Mouse (Mus musculus): ENCODE data around the gene Ccdc9b.

Gene Ccdc9b

DNA sequence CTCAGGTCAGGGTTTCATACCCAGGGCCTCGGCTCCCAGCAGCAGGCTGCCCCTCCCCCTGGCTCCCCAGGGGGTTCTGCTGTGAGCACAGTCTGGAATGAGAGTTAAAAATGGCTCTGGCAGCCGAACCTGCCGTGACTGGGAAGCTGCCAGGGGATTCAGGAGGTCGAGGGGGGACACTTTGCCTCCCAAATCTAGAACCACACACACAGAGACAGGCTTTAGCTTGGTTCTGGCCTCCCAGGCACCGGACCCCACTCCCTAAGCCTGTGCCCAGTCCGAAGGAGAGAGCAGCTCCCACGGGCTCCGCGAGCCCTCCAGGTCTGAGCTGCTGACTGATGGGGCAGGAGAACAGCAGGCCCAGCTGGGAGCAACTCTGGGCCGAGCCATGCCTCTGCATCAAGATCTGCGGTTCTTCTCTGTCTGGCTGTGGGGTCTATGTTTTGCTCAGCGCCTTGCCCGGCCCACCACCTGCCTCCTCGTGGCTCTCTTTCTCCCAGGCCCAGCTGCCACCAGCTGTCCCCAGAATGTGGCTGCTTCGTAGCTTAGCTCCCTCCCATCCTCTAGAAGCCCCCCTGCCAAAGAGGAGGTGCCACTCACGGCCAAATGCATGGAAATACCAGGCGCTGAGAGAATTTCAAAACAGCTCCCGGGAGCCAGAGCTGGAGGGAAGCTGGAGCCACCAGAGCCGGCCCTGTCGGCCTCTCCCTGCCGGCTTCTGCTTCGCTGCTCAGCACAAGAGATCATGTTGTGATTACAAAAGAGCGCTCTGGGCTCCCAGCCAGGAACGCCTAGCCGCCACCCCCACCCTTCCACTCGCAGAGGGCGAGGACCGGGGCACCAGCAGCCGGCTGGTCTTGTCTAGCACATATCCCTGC lies at the start of gene Ccdc9b:
Ccdc9b (minus strand) TSS at position 756 of the 878 bp plus-strand sequence.
- no peak for DNase-seq (ENCODE audit: low read depth, low spot score)

DNA sequence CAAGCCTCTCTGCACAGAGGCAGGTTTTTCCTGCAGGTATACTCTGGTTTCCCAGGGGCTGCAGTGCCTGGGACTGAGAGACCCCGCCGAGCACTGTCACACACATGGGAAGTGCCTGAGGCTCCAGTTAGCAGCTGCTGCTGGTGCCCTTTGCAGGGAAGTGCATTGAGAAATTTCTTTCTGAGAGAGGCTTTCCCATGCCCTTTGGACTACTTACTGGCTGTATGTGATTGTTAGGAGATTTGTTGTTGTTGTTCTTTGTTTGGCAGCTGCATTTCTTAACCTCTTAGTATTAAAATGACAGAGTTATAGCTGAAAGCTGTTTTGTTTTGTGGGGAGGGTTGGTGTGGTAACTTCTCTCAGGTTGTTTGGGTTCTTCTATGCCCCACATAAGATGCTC lies 48.4 kb upstream of the Ccdc9b start:
- no peak for DNase-seq (ENCODE audit: low read depth, low spot score)

DNA sequence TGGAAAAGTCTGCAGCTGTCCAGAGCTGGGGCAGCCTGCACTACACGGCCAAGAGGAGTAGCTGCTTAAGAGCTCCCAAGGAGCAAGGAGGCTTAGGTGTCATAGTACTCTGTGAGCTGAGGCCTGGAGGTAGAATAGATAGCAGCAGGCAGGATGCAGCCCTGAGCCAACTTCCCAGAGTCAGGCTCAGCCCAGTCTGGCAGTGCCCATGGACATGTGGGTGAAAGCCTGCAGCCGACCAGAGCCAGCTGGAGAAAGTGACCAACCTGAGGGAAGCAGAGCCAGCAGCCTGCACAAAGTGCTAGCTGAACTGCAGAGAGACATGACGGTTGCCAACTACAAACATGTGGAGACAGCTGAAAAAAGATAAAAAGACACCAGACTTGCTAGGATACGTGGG lies 44.4 kb upstream of the Ccdc9b start:
- no peak for DNase-seq (ENCODE audit: low read depth, low spot score)

DNA sequence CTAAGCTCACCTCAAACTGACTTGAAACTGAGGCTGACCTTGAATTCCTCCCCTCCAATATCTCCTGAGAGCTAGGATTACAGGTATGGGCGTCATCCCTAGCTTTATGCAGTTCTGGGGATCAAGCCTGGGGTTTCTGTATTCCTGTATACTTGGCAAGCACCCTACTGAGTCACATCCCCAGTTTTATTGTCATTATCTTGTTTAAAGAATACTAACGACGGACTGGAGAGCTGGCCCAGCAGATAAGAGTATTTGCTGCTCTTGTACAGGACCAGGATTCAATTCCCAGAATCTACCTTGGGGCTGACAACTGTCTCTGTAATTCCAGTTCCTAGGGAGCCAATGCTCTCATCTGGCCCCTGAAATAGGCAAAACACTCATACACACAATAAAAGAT lies 43.3 kb upstream of the Ccdc9b start:
- no peak for DNase-seq (ENCODE audit: low read depth, low spot score)

DNA sequence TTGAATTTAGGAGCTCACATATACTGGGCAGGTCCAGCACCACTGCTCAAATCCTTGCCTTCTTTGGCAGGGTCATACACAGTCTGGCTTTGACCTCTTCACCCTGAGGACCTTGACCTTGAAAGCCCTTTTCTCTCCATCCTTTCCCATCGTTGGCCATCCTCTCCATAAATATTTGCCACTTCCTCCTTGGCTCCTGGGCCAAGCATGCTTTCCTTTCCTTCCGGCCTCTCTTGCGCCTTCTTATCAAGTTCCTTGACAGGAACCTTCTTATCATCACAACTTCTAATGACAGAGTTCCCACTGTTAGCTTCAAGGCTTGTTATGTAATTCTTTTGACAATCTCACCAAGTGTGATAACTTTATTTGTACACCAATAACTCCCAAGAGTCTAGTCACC lies 42.7 kb upstream of the Ccdc9b start:
- DNase-seq (ENCODE audit: low read depth, low spot score) = no peak

DNA sequence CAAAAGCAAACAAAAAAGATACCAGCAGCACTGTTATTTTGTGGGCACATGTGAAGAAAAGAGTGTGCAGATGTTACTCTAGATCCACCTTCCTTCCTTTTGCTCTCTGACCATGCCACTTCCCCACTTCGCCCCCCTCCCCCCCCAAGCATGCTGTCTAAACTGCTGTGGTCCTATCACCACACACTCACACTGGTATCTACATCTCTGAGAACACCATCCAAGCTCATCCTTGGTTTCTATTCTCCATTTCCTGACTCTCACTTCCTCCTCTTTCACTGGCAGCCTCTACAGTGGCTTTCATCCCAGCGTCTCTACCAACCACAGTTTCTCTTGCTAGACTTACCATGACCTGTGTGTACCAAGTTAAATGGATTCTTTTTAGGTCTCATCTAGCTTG lies 42.0 kb upstream of the Ccdc9b start:
- DNase-seq (ENCODE audit: low read depth, low spot score) = peak; percentile 89

DNA sequence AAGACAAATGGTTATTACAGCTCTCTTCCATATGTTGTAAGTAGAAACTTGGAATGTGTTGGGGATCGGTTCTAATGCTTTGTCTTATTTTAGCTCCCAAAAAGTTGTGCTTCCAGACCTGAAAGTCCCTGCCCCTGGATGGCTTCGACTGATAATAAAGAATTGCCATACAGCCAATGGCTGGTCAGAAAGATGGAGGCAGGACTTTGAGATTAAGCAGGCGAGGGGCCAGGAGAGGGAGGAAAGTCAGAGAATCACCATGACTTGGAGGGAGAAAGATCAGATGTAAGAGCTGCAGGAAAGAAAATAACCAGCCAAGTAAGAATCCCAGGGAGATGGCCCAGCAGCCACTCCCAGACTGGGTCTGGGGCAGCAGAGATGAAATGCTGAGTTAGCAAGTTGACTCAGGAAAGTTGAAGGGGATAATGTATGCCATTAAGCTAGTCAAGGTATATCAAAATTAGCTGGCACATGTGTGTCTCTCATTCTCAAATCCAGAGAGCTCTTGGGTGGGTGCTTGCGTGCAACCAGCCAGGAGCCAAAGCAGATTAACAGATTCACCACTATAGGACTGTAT lies 40.2 kb upstream of the Ccdc9b start:
- DNase-seq (ENCODE audit: low read depth, low spot score) = no peak

DNA sequence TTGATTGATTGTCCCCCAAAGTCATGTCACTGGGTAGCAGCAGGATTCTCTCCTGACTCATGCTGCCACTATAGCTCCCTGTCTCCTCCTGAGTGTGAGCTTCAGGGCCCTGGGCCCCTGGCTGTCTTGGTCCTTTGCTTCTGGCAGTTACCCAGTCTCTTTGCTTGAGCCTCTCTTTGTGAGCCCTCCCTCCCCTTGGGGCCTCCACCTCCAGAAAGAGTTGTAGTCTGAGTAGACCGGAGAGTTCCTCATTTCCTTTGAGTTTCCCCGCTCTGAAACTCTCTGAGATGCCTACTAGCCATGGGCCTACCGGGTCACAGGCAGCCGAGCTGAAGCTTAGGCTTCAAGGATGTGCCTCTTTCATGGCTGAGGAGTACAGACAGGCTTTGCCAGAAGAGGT lies 31.2 kb upstream of the Ccdc9b start:
- no peak for DNase-seq (ENCODE audit: low read depth, low spot score)

DNA sequence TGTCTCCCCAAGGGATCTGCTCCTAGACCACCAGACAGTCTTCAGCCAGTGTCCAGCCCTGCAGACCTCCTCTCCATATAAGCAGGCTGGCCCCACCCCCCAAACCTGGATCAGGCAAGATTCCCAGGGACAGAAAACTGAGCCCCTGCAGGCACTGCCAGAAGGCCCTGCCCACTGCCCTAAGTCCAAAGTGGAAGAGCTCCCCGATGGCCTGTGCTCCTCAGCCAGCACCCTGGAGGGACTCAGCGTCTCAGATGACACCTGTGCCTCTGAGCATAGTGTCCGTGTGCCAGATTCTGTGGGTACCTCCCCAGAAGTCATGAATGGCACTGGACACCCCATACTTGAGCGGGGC lies 29.8 kb upstream of the Ccdc9b start:
- DNase-seq (ENCODE audit: low read depth, low spot score) = no peak

DNA sequence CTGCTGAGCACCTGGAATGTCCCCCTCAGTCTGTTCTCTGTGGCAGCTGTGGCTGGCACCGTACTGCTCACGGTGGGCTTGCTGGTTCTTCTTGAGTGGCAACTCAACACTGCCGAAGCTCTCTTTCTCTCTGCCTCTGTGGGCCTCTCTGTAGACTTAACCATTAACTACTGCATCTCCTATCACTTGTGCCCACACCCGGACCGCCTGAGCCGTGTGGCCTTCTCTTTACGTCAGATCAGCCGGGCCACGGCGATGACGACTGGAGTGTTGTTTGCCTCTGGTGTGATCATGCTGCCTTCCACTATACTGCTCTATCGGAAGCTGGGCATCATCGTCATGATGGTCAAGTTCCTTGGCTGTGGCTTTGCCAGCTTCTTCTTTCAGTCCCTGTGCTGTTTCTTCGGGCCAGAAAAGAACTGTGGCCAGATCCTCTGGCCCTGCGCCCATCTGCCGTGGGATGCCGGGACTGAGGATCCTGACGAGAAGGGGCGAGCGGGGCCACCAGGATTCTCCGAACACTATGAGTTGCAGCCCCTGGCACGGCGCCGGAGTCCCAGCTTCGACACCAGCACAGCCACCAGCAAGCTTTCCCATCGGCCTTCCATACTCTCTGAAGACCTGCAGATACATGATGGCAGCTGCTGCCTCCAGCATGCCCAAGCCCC lies 29.3 kb upstream of the Ccdc9b start:
- DNase-seq (ENCODE audit: low read depth, low spot score) = no peak

DNA sequence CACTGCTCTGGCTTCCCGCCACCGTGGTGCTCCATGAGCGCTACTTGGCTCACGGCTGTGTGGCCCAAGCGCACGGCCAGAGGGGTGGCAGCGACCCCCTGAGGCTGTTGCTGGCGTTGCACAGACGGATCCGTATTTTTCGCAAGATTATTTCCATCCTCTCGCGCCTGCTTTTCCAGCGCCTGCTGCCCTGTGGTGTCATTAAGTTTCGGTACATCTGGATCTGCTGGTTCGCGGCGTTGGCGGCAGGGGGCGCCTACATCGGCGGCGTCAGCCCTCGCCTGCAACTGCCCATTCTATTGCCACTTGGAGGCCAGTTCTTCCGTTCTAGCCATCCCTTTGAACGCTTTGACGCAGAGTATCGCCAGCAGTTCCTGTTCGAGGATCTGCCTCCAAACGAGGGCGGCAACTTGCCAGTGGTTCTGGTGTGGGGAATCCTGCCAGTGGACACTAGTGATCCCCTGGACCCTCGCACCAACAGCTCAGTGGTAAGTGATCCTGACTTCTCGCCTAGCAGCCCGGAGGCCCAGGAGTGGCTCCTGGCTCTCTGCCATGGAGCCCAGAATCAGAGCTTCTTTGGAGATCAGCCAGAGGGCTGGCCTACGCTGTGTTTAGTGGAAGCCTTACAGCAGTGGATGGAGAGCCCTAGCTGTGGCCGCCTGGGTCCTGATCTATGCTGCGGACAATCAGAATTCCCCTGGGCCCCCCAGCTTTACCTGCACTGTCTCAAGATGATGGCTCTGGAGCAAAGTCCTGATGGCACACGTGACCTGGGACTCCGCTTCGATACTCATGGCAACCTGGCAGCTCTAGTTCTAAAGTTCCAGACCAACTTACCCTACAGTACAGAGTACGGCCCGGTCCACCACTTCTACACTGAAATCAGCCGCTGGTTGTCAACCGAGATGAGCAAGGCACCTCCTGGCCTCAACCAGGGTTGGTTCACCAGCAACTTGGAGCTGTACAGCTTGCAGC lies 28.4 kb upstream of the Ccdc9b start:
- peak; percentile 52 for DNase-seq (ENCODE audit: low read depth, low spot score)

DNA sequence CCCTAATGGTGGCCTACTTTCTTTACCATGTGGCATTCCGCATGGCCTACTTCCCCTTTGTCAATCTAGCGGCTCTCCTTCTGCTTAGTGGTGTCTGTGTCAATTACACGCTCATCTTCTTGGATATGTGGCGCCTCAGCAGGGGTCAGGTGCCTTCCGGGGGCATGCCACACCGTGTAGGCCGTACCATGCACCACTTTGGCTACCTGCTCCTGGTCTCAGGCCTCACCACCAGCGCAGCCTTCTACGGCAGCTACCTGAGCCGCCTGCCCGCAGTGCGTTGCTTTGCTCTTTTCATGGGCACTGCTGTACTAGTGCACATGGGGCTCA lies 27.7 kb upstream of the Ccdc9b start:
- DNase-seq (ENCODE audit: low read depth, low spot score) = no peak

DNA sequence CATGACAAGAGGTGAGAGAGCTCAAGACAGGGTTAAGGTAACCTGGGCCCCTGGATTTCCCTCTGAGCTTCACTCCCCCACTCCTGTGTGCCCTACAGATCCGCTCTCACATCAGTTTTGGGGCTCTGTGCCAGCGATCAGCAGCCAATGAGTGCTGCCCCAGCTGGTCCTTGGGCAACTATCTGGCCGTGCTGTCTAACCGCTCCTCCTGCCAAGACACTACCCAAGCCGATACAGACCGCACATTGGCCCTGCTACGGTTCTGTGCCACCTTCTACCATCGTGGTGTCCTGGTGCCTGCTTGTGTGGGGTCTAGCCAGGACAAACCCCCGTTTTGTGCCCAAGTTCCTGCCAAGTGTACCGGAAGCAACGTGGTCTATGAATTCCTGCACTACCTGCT lies 27.0 kb upstream of the Ccdc9b start:
- DNase-seq (ENCODE audit: low read depth, low spot score) = no peak

DNA sequence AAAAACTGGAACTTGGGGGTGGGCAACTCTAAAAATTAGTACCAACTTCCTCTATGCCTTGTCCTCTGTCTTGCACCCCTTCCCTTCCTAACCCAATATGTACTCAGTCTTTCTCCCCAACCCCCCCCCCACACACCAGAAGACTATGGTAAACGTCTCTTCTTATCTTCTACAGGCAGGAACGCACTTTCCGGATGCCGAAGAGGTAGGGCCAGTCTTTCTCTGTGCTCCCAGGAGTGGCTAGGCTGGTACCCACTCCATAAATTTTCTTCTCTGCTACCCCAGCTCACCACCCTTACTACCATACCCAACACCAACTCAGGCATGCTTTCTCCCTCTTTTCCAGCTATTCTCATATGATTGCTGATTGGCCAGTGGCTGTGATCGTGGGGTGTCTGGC lies 24.1 kb upstream of the Ccdc9b start:
- DNase-seq (ENCODE audit: low read depth, low spot score) = no peak

DNA sequence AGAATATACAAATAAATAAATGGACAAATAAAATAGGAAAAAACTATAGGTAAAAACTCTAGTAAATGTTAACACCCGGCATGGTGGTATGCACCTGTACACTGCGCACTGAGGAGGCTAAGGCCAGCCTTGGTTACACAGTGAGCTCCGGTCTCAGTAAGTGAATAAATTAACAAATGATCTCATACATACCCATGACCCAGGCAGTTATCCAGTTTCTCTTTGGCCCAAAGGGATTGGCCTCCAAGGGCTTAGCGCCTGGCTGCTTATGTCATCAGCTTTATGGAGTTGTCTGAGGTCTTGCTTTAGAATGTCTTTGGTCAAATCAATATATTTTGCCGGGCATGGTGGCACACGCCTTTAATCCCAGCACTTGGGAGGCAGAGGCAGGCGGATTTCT lies 21.2 kb upstream of the Ccdc9b start:
- no peak for DNase-seq (ENCODE audit: low read depth, low spot score)

DNA sequence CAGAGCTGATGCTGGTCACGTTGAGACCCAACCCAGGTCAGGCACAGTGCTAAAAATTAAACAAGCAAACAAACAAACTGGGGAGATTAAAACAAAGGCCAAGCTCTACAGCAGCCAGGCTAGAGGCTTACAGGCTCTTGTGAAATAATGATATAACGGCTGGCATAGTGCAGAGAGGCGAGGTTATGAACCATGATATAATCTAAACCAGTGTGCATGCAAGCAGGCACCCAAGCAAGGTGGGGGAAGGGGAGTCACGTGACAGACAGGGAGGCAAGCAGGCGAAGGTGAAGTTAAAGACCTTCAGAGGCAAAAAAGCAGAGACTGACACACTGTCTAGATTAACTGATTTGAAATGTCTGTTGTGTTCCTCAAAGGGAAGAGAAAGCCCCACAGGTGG lies 20.6 kb upstream of the Ccdc9b start:
- DNase-seq (ENCODE audit: low read depth, low spot score) = peak; percentile 23

DNA sequence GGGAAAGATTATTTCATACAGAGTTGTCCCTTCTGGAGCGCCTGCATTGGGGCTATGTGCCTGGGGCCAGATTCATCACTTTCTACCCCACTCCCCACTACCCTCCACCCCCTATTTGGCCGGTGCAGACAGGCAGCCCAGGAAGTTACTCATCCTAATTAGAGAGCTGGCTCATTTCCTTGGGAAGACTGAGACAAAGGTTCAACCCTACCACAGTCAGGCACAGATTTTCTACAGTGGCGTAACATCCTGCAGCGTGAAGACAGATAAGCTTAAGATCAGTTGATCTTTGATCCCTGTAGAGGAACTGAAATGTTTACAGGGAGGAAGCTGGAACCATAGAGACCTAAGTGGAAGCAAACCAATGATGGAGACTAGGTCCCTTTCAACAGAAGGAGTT lies 19.8 kb upstream of the Ccdc9b start:
- no peak for DNase-seq (ENCODE audit: low read depth, low spot score)

DNA sequence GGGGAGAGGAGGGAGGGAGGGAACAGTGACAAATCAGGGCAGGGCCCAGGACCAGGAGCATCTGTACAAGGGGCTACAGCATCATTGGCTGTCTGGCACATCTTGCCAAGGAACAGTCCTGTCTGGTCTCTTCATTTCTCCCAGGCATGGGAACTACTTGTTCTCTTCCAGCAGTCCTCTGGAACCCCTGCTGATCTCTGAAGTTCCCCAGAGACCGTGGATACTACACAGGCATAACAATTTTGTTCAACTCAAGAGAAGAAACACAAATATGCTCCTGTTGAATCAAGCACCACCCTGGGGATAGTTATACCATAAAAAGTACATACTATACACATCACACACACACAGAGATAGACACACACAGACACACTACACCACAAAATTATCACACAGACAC lies 18.7 kb upstream of the Ccdc9b start:
- no peak for DNase-seq (ENCODE audit: low read depth, low spot score)

DNA sequence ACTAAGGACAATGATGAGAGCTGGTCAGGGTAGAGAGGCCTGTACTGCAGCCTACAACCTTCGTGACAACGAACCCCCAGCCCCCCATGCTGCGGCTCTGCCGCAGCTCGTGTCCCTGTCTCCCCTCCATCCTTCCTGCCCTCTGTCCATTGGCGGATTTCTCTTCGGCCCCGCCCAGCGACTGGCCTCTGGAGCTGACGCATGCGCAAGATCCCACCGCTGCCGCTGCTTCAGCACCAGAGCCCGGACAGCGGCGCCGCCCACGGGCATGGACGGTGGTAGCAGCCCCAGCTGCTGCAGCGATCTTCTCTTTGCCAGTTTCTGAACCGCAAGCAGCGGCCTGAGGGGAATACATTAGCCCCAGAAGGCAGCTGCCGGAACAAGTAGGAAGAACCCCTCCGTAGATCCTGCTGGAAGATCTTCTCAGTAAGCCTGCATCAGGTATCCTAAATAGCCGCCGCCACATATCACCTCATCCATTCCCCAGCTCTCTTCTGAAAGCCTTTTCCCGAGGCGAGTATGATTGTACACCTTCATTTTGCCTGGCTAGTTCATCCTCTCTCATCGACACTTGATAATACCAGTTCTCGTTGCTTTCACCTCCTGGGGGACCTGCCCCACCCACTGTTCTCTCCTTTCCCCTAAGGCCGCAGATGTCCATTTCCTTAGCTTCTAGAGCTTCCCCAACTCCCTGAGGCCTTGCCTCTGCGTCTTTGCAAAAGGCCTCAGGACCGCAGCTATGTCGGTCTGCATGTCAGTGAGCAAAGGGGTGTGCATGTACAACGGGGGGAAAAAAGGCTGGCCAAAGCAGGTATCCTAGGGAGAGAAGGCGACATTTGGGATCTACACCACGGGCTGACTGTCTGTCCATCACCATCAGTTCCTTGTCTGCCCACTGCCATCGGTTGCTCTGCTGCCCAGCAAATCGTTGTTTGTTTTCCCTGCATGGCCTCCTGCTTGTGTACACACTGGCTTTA lies 17.3 kb upstream of the Ccdc9b start, which contains the start of gene Disp2:
Disp2 (plus strand) TSS at position 216 of the 977 bp plus-strand sequence.
- peak; percentile 77 for DNase-seq (ENCODE audit: low read depth, low spot score)

DNA sequence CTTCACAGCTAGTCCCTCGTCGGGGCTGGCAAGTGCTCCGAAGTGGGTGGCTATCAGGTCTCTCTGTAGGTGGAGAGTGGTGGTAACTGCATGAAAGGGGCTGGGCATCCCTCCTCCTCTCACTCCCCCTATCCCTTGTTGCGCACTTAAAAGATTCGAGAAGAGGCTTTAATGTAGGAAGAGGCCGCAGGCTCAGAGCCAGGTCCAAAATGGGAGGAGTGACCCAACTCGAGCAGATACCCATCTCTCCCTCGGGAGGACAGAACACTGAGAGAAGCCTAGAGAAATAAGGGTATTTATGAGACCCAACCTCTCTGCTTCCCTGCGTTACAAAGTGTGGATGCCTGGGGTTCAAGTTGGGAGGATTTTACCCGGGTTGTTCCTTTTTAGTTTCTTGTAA lies 16.6 kb upstream of the Ccdc9b start:
- DNase-seq (ENCODE audit: low read depth, low spot score) = no peak

DNA sequence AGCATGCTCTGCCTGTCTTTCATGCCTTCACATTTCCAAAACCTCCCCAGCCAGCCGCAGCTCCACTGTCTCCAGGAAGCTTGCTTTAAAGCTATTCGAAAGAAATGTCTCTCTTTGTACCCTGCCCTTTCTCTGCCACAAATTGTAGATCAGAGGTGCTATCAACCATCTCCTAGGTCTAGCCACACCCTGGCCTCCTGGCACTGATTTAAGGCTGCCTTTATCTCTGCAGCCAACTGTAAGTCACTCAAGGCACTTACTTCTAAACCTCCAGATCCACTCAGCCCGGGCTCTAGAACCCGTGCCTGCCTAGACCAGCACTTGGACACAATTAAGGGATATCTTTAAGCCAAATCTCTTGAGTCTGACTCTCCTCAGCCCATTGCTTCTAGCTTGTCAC lies 16.0 kb upstream of the Ccdc9b start:
- no peak for DNase-seq (ENCODE audit: low read depth, low spot score)
